Mouse (Mus musculus): ENCODE results near the gene Gpr157.

DNA sequence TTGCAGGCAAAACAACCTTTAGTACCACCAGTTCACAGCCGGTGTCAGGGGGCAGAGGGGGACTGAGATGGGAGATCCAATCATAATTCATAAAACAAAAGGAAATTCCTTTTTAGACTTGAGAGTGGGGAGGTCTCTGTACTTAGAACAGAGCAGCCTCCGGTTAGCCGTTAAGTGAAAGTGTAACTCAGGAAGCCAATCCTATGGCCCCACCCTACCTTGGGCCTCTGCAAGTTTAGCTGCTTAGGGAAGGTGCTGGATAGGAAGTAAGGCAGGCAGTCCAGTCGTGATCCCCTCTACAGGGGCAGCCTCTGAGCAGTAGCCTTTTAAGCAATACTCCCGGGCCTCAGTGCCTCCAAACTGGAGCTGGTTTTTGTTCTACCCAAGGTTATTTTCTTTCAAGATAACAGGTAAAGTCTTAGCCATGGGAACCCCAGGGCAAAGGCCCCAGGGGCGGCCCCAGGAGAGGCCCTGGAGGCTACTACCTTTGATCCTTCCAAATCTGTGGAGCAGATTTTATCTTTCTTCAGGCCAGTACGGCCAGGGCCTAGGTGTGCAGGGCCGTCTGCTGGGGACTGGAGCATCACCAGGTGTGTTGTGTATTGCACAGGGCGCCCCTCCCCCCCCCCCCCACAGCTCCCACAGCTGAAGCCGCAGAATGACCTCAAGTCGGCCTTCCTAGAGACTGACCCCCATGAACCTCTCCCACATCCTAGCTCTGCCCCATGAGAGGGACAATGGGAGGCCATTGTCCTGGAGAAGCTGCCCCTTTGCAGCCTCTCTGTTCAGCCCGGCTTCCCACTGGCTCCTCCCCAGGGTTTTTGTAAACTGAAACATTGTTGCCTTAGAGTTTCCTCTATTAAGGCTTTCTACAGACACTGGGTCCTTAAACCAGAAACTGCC lies 6.6 kb downstream of the Gpr157 start:
- TF ChIP-seq MAX (IDR thresholded peaks at IDR 0.05; ENCODE audit: low read length) = no peak
- no peak for TF ChIP-seq GATA1 (IDR thresholded peaks at IDR 0.05; ENCODE audit: low read depth, low read length)
- TF ChIP-seq MEF2A (IDR thresholded peaks at IDR 0.05; ENCODE audit: extremely low read depth, insufficient replicate concordance, low read depth, low read length, poor library complexity, severe bottlenecking) = no peak
- no peak for TF ChIP-seq HCFC1 (IDR thresholded peaks at IDR 0.05; ENCODE audit: low read depth, low read length)
- TF ChIP-seq EP300 (IDR thresholded peaks at IDR 0.05; ENCODE audit: low read depth in 1 of 2, low read length in 2 of 2) = no peak
- no peak for TF ChIP-seq POLR2AphosphoS2 (IDR thresholded peaks at IDR 0.05; ENCODE audit: low read length)
- no peak for TF ChIP-seq CTCF (IDR thresholded peaks at IDR 0.05 in 2 of 3, conservative IDR thresholded peaks at IDR 0.05 in 1 of 3; ENCODE audit: control insufficient read depth in 1 of 3, insufficient read depth in 1 of 3, low read depth in 2 of 3, low read length in 3 of 3, poor library complexity in 1 of 3, severe bottlenecking in 1 of 3)
- TF ChIP-seq UBTF (IDR thresholded peaks at IDR 0.05; ENCODE audit: borderline replicate concordance, insufficient read depth, low read depth, low read length) = no peak
- no peak for TF ChIP-seq MAFK (IDR thresholded peaks at IDR 0.05; ENCODE audit: borderline replicate concordance, low read depth, low read length)
- TF ChIP-seq POLR2AphosphoS5 (IDR thresholded peaks at IDR 0.05; ENCODE audit: borderline replicate concordance, low read depth, low read length) = no peak

Data from MEL (cell line).